In genomic region chr1:159760970-159761369, GRCm38 (mm10) we compare ENCODE assay signal across 8 mouse cellular contexts.
DNase-seq lines count a peak whose midpoint lies in the region; ATAC-seq lines count a peak whose summit lies in the region.
"Had no signal": no experiment of that assay in that cellular context is flagged by ENCODE, and none has a peak within 500 bp of the region (broad histone marks: within the 10 kb centered on the region; RNA-seq: fewer than 3 reads in every experiment).

No protein-coding gene starts in this region.

- no peaks in the 10 kb centered on the region for H3K27me3 ChIP-seq in forebrain, embryonic 15.5 days
- no peaks in the 10 kb centered on the region for H3K27me3 ChIP-seq in forebrain, embryonic 11.5 days (ENCODE audit: control insufficient read depth, insufficient read depth, low read length)
- peaks cover 3% of the 10 kb centered on the region; the same call in 1 of the 2 replicates for H3K27me3 ChIP-seq in midbrain, embryonic 12.5 days
- no peaks in the 10 kb centered on the region for H3K27me3 ChIP-seq in midbrain, embryonic 10.5 days (ENCODE audit: low read depth, poor library complexity, severe bottlenecking)
- H3K27me3 ChIP-seq in embryonic facial prominence, embryonic 14.5 days (replicated peaks; ENCODE audit: control insufficient read depth, insufficient read depth, low read length) = no peaks in the 10 kb centered on the region
- no peaks in the 10 kb centered on the region for H3K27me3 ChIP-seq in midbrain, embryonic 16.5 days (ENCODE audit: control insufficient read depth, insufficient read depth, low read depth, low read length)

- H3K4me3 ChIP-seq in forebrain, embryonic 15.5 days = no peak overlapping the region
- no peak overlapping the region for H3K4me3 ChIP-seq in forebrain, embryonic 11.5 days (ENCODE audit: low read depth, low read length)
- no peak overlapping the region for H3K4me3 ChIP-seq in midbrain, embryonic 12.5 days
- no peak overlapping the region for H3K4me3 ChIP-seq in midbrain, embryonic 10.5 days
- no peak overlapping the region for H3K4me3 ChIP-seq in embryonic facial prominence, embryonic 14.5 days (ENCODE audit: low read depth, low read length)
- H3K4me3 ChIP-seq in midbrain, embryonic 16.5 days (ENCODE audit: low read depth, low read length) = no peak overlapping the region

- peak; percentile 84 for ATAC-seq in forebrain, embryonic 15.5 days (replicated peaks)
- ATAC-seq in forebrain, embryonic 11.5 days (replicated peaks; ENCODE audit: low FRiP score) = no peak
- 0 out of 2 replicates have a peak, but pooled peaks have one; percentile 44 for ATAC-seq in midbrain, embryonic 12.5 days (ENCODE audit: low FRiP score, low read depth)
- ATAC-seq in embryonic facial prominence, embryonic 14.5 days (ENCODE audit: low read depth) = 0 out of 2 replicates have a peak, but pooled peaks have one; percentile 50
- ATAC-seq in midbrain, embryonic 16.5 days = peak; percentile 83

- no peak overlapping the region for H3K4me2 ChIP-seq in forebrain, embryonic 15.5 days (replicated peaks)
- H3K4me2 ChIP-seq in forebrain, embryonic 11.5 days (ENCODE audit: low read depth, low read length, severe bottlenecking) = no peak overlapping the region
- no peak overlapping the region for H3K4me2 ChIP-seq in midbrain, embryonic 12.5 days (replicated peaks)
- no peak overlapping the region for H3K4me2 ChIP-seq in embryonic facial prominence, embryonic 14.5 days (ENCODE audit: low read depth, low read length)
- no peak overlapping the region for H3K4me2 ChIP-seq in midbrain, embryonic 16.5 days (ENCODE audit: low read length)

- 0 out of 2 replicates have a peak overlapping the region, but pooled peaks have one; percentile 39 for H3K27ac ChIP-seq in forebrain, embryonic 15.5 days (replicated peaks)
- H3K27ac ChIP-seq in forebrain, embryonic 11.5 days (ENCODE audit: low read depth, low read length) = no peak overlapping the region
- no peak overlapping the region for H3K27ac ChIP-seq in midbrain, embryonic 12.5 days (replicated peaks)
- no peak overlapping the region for H3K27ac ChIP-seq in midbrain, embryonic 10.5 days (replicated peaks)
- H3K27ac ChIP-seq in embryonic facial prominence, embryonic 14.5 days (replicated peaks; ENCODE audit: low read depth, low read length) = no peak overlapping the region
- no peak overlapping the region for H3K27ac ChIP-seq in midbrain, embryonic 16.5 days (ENCODE audit: low read length)

- H3K4me1 ChIP-seq in forebrain, embryonic 15.5 days = peaks cover 15% of the 10 kb centered on the region
- H3K4me1 ChIP-seq in forebrain, embryonic 11.5 days (replicated peaks; ENCODE audit: control insufficient read depth, insufficient read depth, low read length) = no peaks in the 10 kb centered on the region
- H3K4me1 ChIP-seq in midbrain, embryonic 12.5 days = no peaks in the 10 kb centered on the region
- no peaks in the 10 kb centered on the region for H3K4me1 ChIP-seq in midbrain, embryonic 10.5 days
- peaks cover 8% of the 10 kb centered on the region for H3K4me1 ChIP-seq in embryonic facial prominence, embryonic 14.5 days (ENCODE audit: control insufficient read depth, insufficient read depth, low read length)
- peaks cover 4% of the 10 kb centered on the region; the same call in 1 of the 2 replicates for H3K4me1 ChIP-seq in midbrain, embryonic 16.5 days (ENCODE audit: control insufficient read depth, insufficient read depth, low read length)

- DNase-seq in forebrain, embryonic 11.5 days (ENCODE audit: low spot score) = no peak
- no peak for DNase-seq in midbrain, embryonic 10.5 days (ENCODE audit: low spot score)
- DNase-seq in embryonic facial prominence, embryonic 14.5 days (ENCODE audit: low spot score) = peak; percentile 77
- no peak for DNase-seq in kidney, postnatal 14 days
- DNase-seq: kidney, adult 11 months had no signal

- H3K9me3 ChIP-seq in forebrain, embryonic 15.5 days = no peaks in the 10 kb centered on the region
- H3K9me3 ChIP-seq in forebrain, embryonic 11.5 days (ENCODE audit: control insufficient read depth, low read length) = no peaks in the 10 kb centered on the region
- H3K9me3 ChIP-seq in midbrain, embryonic 12.5 days = no peaks in the 10 kb centered on the region
- H3K9me3 ChIP-seq in midbrain, embryonic 10.5 days (replicated peaks) = no peaks in the 10 kb centered on the region
- H3K9me3 ChIP-seq in embryonic facial prominence, embryonic 14.5 days (ENCODE audit: control insufficient read depth, low read length) = no peaks in the 10 kb centered on the region
- H3K9me3 ChIP-seq in midbrain, embryonic 16.5 days (replicated peaks; ENCODE audit: control insufficient read depth, low read length, poor library complexity, severe bottlenecking) = 0 out of 2 replicates have a peak, but pooled peaks cover 2% of the 10 kb centered on the region

- H3K36me3 ChIP-seq in forebrain, embryonic 15.5 days = no peaks in the 10 kb centered on the region
- H3K36me3 ChIP-seq in forebrain, embryonic 11.5 days (ENCODE audit: control insufficient read depth, insufficient read depth, low read length) = no peaks in the 10 kb centered on the region
- no peaks in the 10 kb centered on the region for H3K36me3 ChIP-seq in midbrain, embryonic 12.5 days
- H3K36me3 ChIP-seq in midbrain, embryonic 10.5 days = no peaks in the 10 kb centered on the region
- H3K36me3 ChIP-seq in embryonic facial prominence, embryonic 14.5 days (ENCODE audit: control insufficient read depth, insufficient read depth, low read length) = no peaks in the 10 kb centered on the region
- no peaks in the 10 kb centered on the region for H3K36me3 ChIP-seq in midbrain, embryonic 16.5 days (ENCODE audit: control insufficient read depth, insufficient read depth, low read length)

- H3K9ac ChIP-seq in forebrain, embryonic 15.5 days (replicated peaks) = no peak overlapping the region
- no peak overlapping the region for H3K9ac ChIP-seq in forebrain, embryonic 11.5 days (ENCODE audit: low read length)
- no peak overlapping the region for H3K9ac ChIP-seq in midbrain, embryonic 12.5 days (replicated peaks)
- H3K9ac ChIP-seq in embryonic facial prominence, embryonic 14.5 days (ENCODE audit: low read depth, low read length) = no peak overlapping the region
- H3K9ac ChIP-seq in midbrain, embryonic 16.5 days (ENCODE audit: low read depth, low read length) = no peak overlapping the region
